Mouse (Mus musculus): ENCODE measurements around the gene Nova1. TPM values are rescaled to one million over a fixed set of nuclear protein-coding genes. Genes with fewer than 3 reads are reported as not detected.

The Nova1 gene
- polyA plus RNA-seq, 1 experiment from 2014 or later = 110 TPM

GRCm38 (mm10) chr12:46780983-46781382 lies 37.7 kb downstream of the Nova1 start:
- Histone ChIP-seq H3K9me3 (replicated peaks) (no peaks in the 10 kb centered on the region), H3K4me2 (no peak overlapping the region), H3K4me3 (replicated peaks) (no peak overlapping the region), H3K36me3 (no peaks in the 10 kb centered on the region), H3K27me3 (replicated peaks) (no peaks in the 10 kb centered on the region), H3K27ac (replicated peaks) (no peak overlapping the region), H3K9ac (replicated peaks) (no peak overlapping the region), H3K4me1 (0 out of 2 replicates have a peak, but pooled peaks cover 3% of the 10 kb centered on the region)
- whole genome bisulfite sequencing = 76% methylated on average over 2 of the region's 2 CpGs
- ATAC-seq (ENCODE audit: low FRiP score) = no peak

DNA sequence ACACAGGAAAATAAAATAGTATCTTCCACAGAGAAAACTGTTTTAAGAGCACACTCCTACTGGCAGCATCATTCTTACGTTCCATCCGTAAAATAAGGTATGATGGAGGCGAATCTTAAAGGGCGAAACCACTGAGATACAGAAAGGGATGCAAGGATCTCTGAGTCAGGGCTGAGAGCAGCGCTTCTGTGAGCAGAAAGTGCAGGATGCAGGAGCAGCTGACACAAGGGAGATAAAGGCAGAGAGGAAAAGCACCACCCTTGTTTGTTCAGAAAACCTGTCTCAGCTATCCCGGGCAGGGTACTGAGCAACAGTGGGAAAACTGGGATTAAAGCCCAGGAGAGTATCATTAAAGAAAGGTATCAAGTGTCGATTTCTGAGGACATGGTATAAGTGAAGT lies 59.3 kb downstream of the Nova1 start:
- H3K27ac ChIP-seq (replicated peaks) = no peak overlapping the region
- no peaks in the 10 kb centered on the region for H3K36me3 ChIP-seq
- H3K4me2 ChIP-seq = no peak overlapping the region
- H3K9ac ChIP-seq (replicated peaks) = no peak overlapping the region
- H3K27me3 ChIP-seq (replicated peaks) = no peaks in the 10 kb centered on the region
- WGBS = 73% methylated on average over 7 of the region's 7 CpGs
- H3K9me3 ChIP-seq (replicated peaks) = no peaks in the 10 kb centered on the region
- no peak overlapping the region for H3K4me3 ChIP-seq (replicated peaks)
- peaks cover under 1% of the 10 kb centered on the region for H3K4me1 ChIP-seq
- no peak for ATAC-seq (ENCODE audit: low FRiP score)

GRCm38 (mm10) chr12:46754325-46754848 lies 64.3 kb downstream of the Nova1 start:
- H3K9me3 ChIP-seq (replicated peaks) = no peaks in the 10 kb centered on the region
- WGBS = 54% methylated on average over 4 of the region's 4 CpGs
- no peaks in the 10 kb centered on the region for H3K36me3 ChIP-seq
- H3K4me1 ChIP-seq = peaks cover 4% of the 10 kb centered on the region
- H3K27me3 ChIP-seq (replicated peaks) = no peaks in the 10 kb centered on the region
- H3K27ac ChIP-seq (replicated peaks) = no peak overlapping the region
- H3K4me2 ChIP-seq = no peak overlapping the region
- H3K9ac ChIP-seq (replicated peaks) = no peak overlapping the region
- ATAC-seq (ENCODE audit: low FRiP score) = peak; percentile 30; the same call in 1 of the 2 replicates
- H3K4me3 ChIP-seq (replicated peaks) = no peak overlapping the region

- H3K4me1 ChIP-seq = peaks cover 4% of the 10 kb centered on the region
- ATAC-seq (ENCODE audit: low FRiP score) = no peak
- H3K4me2 ChIP-seq = no peak overlapping the region
- no peak overlapping the region for H3K27ac ChIP-seq (replicated peaks)
- H3K36me3 ChIP-seq = no peaks in the 10 kb centered on the region
- no peaks in the 10 kb centered on the region for H3K27me3 ChIP-seq (replicated peaks)
- H3K4me3 ChIP-seq (replicated peaks) = no peak overlapping the region
- H3K9me3 ChIP-seq (replicated peaks) = no peaks in the 10 kb centered on the region
- H3K9ac ChIP-seq (replicated peaks) = no peak overlapping the region
- 65% methylated on average over 3 of the region's 3 CpGs for WGBS
Measured at GRCm38 (mm10) chr12:46753096-46753495, 65.6 kb downstream of the Nova1 start.

DNA sequence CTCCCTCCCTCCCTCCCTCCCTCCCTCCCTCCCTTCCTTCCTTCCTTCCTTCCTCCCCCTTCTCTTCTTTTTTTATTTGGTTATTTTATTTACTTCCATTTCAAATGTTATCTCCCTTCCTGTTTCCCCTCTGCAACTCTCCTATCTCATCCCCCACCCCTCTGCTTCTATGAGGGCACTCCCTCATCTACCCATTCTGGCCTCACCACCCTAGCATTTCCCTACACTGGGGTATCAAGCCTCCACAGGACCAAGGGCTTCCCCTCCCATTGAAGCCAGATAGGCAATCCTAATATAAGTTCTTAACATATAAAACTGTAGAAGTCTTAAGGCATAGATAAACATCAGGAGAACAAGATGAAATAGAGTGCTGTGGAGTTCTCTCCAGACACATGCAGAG lies 85.5 kb downstream of the Nova1 start:
- ATAC-seq (ENCODE audit: low FRiP score) = no peak
- Histone ChIP-seq H3K9ac (replicated peaks) (no peak overlapping the region), H3K27me3 (replicated peaks) (no peaks in the 10 kb centered on the region)

GRCm38 (mm10) chr12:46731943-46732342 lies 86.8 kb downstream of the Nova1 start:
- no peaks in the 10 kb centered on the region for H3K9me3 ChIP-seq (replicated peaks)
- H3K4me1 ChIP-seq = peaks cover 6% of the 10 kb centered on the region; the same call in 1 of the 2 replicates
- no peak overlapping the region for H3K27ac ChIP-seq (replicated peaks)
- H3K27me3 ChIP-seq (replicated peaks) = no peaks in the 10 kb centered on the region
- no peaks in the 10 kb centered on the region for H3K36me3 ChIP-seq
- 59% methylated on average over 1 of the region's 1 CpGs for WGBS
- ATAC-seq (ENCODE audit: low FRiP score) = no peak
- H3K4me3 ChIP-seq (replicated peaks) = no peak overlapping the region
- no peak overlapping the region for H3K9ac ChIP-seq (replicated peaks)
- no peak overlapping the region for H3K4me2 ChIP-seq

More for the DNA sequence above, 85.5 kb downstream of the Nova1 start:
- Histone ChIP-seq H3K27ac (replicated peaks) (no peak overlapping the region), H3K4me3 (replicated peaks) (no peak overlapping the region), H3K9me3 (replicated peaks) (no peaks in the 10 kb centered on the region), H3K4me1 (peaks cover 6% of the 10 kb centered on the region; the same call in 1 of the 2 replicates), H3K36me3 (no peaks in the 10 kb centered on the region), H3K4me2 (no peak overlapping the region)

- no peaks in the 10 kb centered on the region for H3K36me3 ChIP-seq
- 27% methylated on average over 8 of the region's 8 CpGs for WGBS
- no peaks in the 10 kb centered on the region for H3K27me3 ChIP-seq (replicated peaks)
- no peak overlapping the region for H3K4me3 ChIP-seq (replicated peaks)
- H3K9ac ChIP-seq (replicated peaks) = no peak overlapping the region
- H3K9me3 ChIP-seq (replicated peaks) = no peaks in the 10 kb centered on the region
- peak; percentile 23; the same call in 1 of the 2 replicates for ATAC-seq (ENCODE audit: low FRiP score)
- H3K27ac ChIP-seq (replicated peaks) = 0 out of 2 replicates have a peak overlapping the region, but pooled peaks have one; percentile 4
- H3K4me2 ChIP-seq = no peak overlapping the region; the same call in 1 of the 2 replicates
- peaks cover 7% of the 10 kb centered on the region for H3K4me1 ChIP-seq
Measured at GRCm38 (mm10) chr12:46721914-46722313, 96.8 kb downstream of the Nova1 start.

DNA sequence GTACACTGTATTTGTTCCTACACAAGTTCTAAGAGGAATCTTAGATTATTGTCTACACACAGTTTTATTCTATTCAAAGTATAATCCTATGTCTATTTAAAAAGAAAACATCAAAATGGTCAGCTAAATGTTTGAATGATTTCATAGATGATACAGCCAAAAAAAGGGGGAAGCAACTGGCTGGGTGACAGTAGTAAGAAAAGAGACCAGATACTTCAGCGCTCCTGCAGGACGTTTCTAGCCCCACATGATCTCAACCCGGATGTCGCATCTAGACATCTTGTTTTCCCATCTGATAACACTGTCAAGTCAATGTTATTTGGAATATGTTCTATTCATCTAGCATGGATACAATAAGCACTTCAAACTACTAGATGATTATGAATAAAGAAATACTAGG lies 99.7 kb downstream of the Nova1 start:
- WGBS = 88% methylated on average over 4 of the region's 4 CpGs
- no peaks in the 10 kb centered on the region for H3K36me3 ChIP-seq
- no peak overlapping the region for H3K9ac ChIP-seq (replicated peaks)
- peaks cover 7% of the 10 kb centered on the region for H3K4me1 ChIP-seq
- no peak overlapping the region for H3K4me3 ChIP-seq (replicated peaks)
- no peak overlapping the region for H3K4me2 ChIP-seq
- no peak overlapping the region for H3K27ac ChIP-seq (replicated peaks)
- ATAC-seq (ENCODE audit: low FRiP score) = no peak
- no peaks in the 10 kb centered on the region for H3K9me3 ChIP-seq (replicated peaks)
- H3K27me3 ChIP-seq (replicated peaks) = no peaks in the 10 kb centered on the region

GRCm38 (mm10) chr12:46710094-46710493 lies 108.6 kb downstream of the Nova1 start:
- H3K27ac ChIP-seq (replicated peaks) = no peak overlapping the region
- no peaks in the 10 kb centered on the region for H3K4me1 ChIP-seq
- H3K9ac ChIP-seq (replicated peaks) = no peak overlapping the region
- H3K4me3 ChIP-seq (replicated peaks) = no peak overlapping the region
- H3K36me3 ChIP-seq = peaks cover 16% of the 10 kb centered on the region
- H3K4me2 ChIP-seq = no peak overlapping the region
- no peaks in the 10 kb centered on the region for H3K27me3 ChIP-seq (replicated peaks)
- WGBS = 86% methylated on average over 2 of the region's 2 CpGs
- no peaks in the 10 kb centered on the region for H3K9me3 ChIP-seq (replicated peaks)
- no peak for ATAC-seq (ENCODE audit: low FRiP score)

DNA sequence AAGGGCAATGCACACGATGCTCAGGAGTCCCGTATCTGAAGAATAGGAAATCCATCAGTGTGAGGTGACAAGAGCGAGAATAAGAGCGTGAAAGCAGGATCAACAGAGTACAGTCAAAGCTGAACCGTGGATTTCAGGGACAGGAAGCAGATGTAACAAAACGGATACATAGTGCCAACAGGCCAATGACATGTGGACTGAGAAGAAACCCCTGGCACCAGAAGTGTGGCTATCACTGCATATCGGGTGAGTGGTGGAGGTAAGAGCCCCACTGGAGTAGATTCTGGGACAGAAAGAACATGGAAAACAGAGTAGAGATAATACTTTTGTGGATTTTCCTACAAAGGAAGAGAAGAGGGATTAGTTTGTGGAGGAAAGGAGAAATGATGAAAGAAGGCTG lies 109.3 kb downstream of the Nova1 start:
- Histone ChIP-seq H3K27me3 (replicated peaks) (no peaks in the 10 kb centered on the region), H3K4me1 (no peaks in the 10 kb centered on the region), H3K27ac (replicated peaks) (no peak overlapping the region), H3K9ac (replicated peaks) (no peak overlapping the region), H3K36me3 (peaks cover 16% of the 10 kb centered on the region), H3K4me3 (replicated peaks) (no peak overlapping the region), H3K4me2 (no peak overlapping the region), H3K9me3 (replicated peaks) (no peaks in the 10 kb centered on the region)
- ATAC-seq (ENCODE audit: low FRiP score) = no peak
- WGBS = 85% methylated on average over 7 of the region's 7 CpGs

DNA sequence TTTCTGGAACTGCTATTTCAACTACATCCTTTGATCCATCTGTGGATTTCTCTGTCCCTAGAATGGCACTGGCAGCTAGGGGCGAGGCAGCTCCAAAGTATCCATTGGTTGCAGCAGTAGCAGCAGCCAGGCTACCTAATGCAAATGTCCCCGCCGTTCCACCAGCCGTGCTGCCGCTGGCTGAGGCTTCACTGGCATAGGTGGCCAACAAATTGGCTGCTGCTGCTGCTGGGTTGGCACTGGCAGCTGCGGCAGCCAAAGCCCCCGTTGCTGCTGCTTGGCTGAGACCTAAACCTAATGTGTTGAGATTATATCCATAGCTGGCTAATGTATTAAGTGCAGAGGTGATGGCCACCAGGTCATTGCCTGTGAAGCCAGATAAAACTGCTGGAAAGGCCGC lies 118.5 kb downstream of the Nova1 start:
- Histone ChIP-seq H3K4me2 (no peak overlapping the region), H3K27ac (replicated peaks) (peak overlapping the region; percentile 51), H3K9ac (replicated peaks) (no peak overlapping the region), H3K4me3 (replicated peaks) (no peak overlapping the region), H3K4me1 (peaks cover 11% of the 10 kb centered on the region; the same call in 1 of the 2 replicates), H3K36me3 (0 out of 2 replicates have a peak, but pooled peaks cover 3% of the 10 kb centered on the region), H3K27me3 (replicated peaks) (no peaks in the 10 kb centered on the region), H3K9me3 (replicated peaks) (no peaks in the 10 kb centered on the region)
- no peak for ATAC-seq (ENCODE audit: low FRiP score)
- WGBS = 60% methylated on average over 8 of the region's 8 CpGs

DNA sequence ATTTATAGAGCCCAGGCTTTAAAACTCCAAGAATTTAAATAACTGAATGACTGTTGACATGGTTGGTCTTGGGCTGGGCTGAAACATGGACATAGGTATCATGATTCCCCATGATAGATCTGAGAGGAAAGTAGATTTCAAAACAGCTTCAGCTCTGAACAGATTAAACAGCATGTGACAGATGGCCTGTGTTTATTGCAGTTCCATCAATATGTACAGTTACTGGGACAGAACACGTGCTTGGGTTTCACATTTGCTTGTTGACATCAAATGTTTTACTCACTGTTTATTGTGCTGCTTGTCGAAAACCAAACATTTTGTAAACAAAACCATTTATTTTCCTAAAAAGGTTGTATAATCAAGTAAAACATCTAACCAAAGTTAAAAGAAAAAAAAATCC lies 142.4 kb downstream of the Nova1 start:
- H3K4me2 ChIP-seq = no peak overlapping the region
- ATAC-seq (ENCODE audit: low FRiP score) = no peak
- H3K4me3 ChIP-seq (replicated peaks) = no peak overlapping the region
- no peaks in the 10 kb centered on the region for H3K36me3 ChIP-seq
- no peak overlapping the region for H3K9ac ChIP-seq (replicated peaks)
- no peaks in the 10 kb centered on the region for H3K4me1 ChIP-seq
- H3K27me3 ChIP-seq (replicated peaks) = no peaks in the 10 kb centered on the region
- H3K27ac ChIP-seq (replicated peaks) = no peak overlapping the region
- 67% methylated on average over 2 of the region's 2 CpGs for WGBS
- H3K9me3 ChIP-seq (replicated peaks) = no peaks in the 10 kb centered on the region

Measured in neural tube, embryonic 15.5 days (tissue).